Mouse (Mus musculus) CH12.LX (cell line): Measurements from ENCODE around the gene Atad1. TPM values are rescaled to one million over a fixed set of nuclear protein-coding genes. Genes with fewer than 3 reads are reported as not detected.
A peak's percentile ranks its signal among the peaks of the same experiment; 100 is the strongest.

Source experiments
- DNase-seq: peaks from one replicate; pipeline ENCODE4 v3.0.0-alpha.2; 2013; ENCODE audit errors: extremely low read depth
- H3K27ac ChIP-seq: 2 replicates; pipeline ENCODE4 v1.5.1; 2012; ENCODE audit warnings: low read depth, mild to moderate bottlenecking, control low read depth, moderate library complexity; ENCODE audit not compliant: insufficient read depth
- H3K27me3 ChIP-seq: replicated peaks from 2 replicates; pipeline ENCODE3; 2012; ENCODE audit warnings: inconsistent platforms
- H3K36me3 ChIP-seq, 2 experiments: replicated peaks in 1 of 2; 2 replicates each; pipeline versions ENCODE3 to v1.6.1; 2012; ENCODE audit warnings: inconsistent platforms in 1 of 2, low read length in 1 of 2, mild to moderate bottlenecking in 1 of 2, mixed read lengths in 1 of 2, moderate library complexity in 1 of 2; ENCODE audit not compliant: control insufficient read depth in 1 of 2, insufficient read depth in 1 of 2
- H3K4me1 ChIP-seq, 2 experiments: 2 replicates each; pipeline ENCODE4 v1.6.1; 2012; ENCODE audit warnings: inconsistent platforms in 1 of 2, moderate library complexity in 1 of 2; ENCODE audit not compliant: insufficient read depth in 2 of 2, control insufficient read depth in 1 of 2
- H3K4me2 ChIP-seq: 2 replicates; pipeline ENCODE4 v1.6.1; 2012; ENCODE audit warnings: low read depth, mild to moderate bottlenecking, control low read depth; ENCODE audit not compliant: poor library complexity, insufficient read depth, severe bottlenecking
- H3K4me3 ChIP-seq, 3 experiments: fragments of 150-350 bp in 1 of 3; sonication (generic) in 1 of 3; replicated peaks in 1 of 3; 2 replicates each; pipeline versions ENCODE3 to v1.5.1; 2011 to 2012; ENCODE audit warnings: low read depth in 2 of 3, low read length in 2 of 3, mild to moderate bottlenecking in 2 of 3, moderate library complexity in 2 of 3, control low read depth in 1 of 3, improper control_type of control experiment in 1 of 3, inconsistent platforms in 1 of 3, mixed read lengths in 1 of 3; ENCODE audit not compliant: poor library complexity in 1 of 3
- H3K79me2 ChIP-seq: replicated peaks from 2 replicates; pipeline ENCODE4 v1.6.1; 2012; ENCODE audit warnings: mild to moderate bottlenecking, moderate library complexity; ENCODE audit not compliant: control insufficient read depth, poor library complexity, insufficient read depth, severe bottlenecking; ENCODE audit errors: extremely low read depth
- H3K9ac ChIP-seq: 2 replicates; pipeline ENCODE4 v1.6.1; 2012; ENCODE audit warnings: low read depth, mild to moderate bottlenecking, control low read depth, moderate library complexity; ENCODE audit not compliant: insufficient read depth
- H3K9me3 ChIP-seq: replicated peaks from 2 replicates; pipeline ENCODE3; 2012; ENCODE audit warnings: low read length, inconsistent platforms, mixed read lengths
- BHLHE40 ChIP-seq: IDR thresholded peaks from 2 replicates; pipeline ENCODE4 v1.6.1; 2011; ENCODE audit warnings: mild to moderate bottlenecking, low read depth, low read length, improper control_type of control experiment
- CHD1 ChIP-seq: IDR thresholded peaks from 2 replicates; pipeline ENCODE4 v1.6.1; 2012; ENCODE audit warnings: low read depth, low read length, improper control_type of control experiment, inconsistent platforms
- CHD2 ChIP-seq: IDR thresholded peaks from 2 replicates; pipeline ENCODE4 v1.6.1; 2011; ENCODE audit warnings: low read length, improper control_type of control experiment
- CTCF ChIP-seq, 2 experiments: IDR thresholded peaks in 1 of 2; conservative IDR thresholded peaks in 1 of 2; 2 replicates each; pipeline ENCODE4 v1.5.1; 2011 to 2012; ENCODE audit warnings: low read depth in 2 of 2, low read length in 2 of 2, improper control_type of control experiment in 1 of 2, inconsistent platforms in 1 of 2, mild to moderate bottlenecking in 1 of 2, moderate library complexity in 1 of 2
- EP300 ChIP-seq: IDR thresholded peaks from 2 replicates; pipeline ENCODE4 v1.6.1; 2011; ENCODE audit warnings: low read length, improper control_type of control experiment
- ETS1 ChIP-seq: conservative IDR thresholded peaks from 2 replicates; pipeline ENCODE4 v1.6.1; 2012; ENCODE audit warnings: low read depth, mild to moderate bottlenecking, inconsistent platforms, low read length, improper control_type of control experiment, moderate library complexity
- IRF4 ChIP-seq: IDR thresholded peaks from 2 replicates; pipeline ENCODE4 v1.6.1; 2014; ENCODE audit warnings: low read depth, mild to moderate bottlenecking, inconsistent platforms, low read length, improper control_type of control experiment
- JUND ChIP-seq: conservative IDR thresholded peaks from 2 replicates; pipeline ENCODE4 v1.6.1; 2011; ENCODE audit warnings: low read depth, low read length, improper control_type of control experiment
- MAFK ChIP-seq: IDR thresholded peaks from 2 replicates; pipeline ENCODE4 v1.6.1; 2011; ENCODE audit warnings: low read length, improper control_type of control experiment; ENCODE audit not compliant: insufficient replicate concordance
- MAX ChIP-seq: IDR thresholded peaks from 2 replicates; pipeline ENCODE4 v1.6.1; 2011; ENCODE audit warnings: low read length, improper control_type of control experiment
- MAZ ChIP-seq: IDR thresholded peaks from 2 replicates; pipeline ENCODE4 v1.6.1; 2012; ENCODE audit warnings: low read depth, mild to moderate bottlenecking, inconsistent platforms, low read length, improper control_type of control experiment, moderate library complexity
- MEF2A ChIP-seq: IDR thresholded peaks from 2 replicates; pipeline ENCODE4 v1.6.1; 2014; ENCODE audit warnings: low read depth, mild to moderate bottlenecking, inconsistent platforms, low read length, improper control_type of control experiment, borderline replicate concordance
- MXI1 ChIP-seq: IDR thresholded peaks from 2 replicates; pipeline ENCODE4 v1.6.1; 2011; ENCODE audit warnings: mild to moderate bottlenecking, low read depth, low read length, improper control_type of control experiment
- MYC ChIP-seq: IDR thresholded peaks from 2 replicates; pipeline ENCODE4 v1.6.1; 2011; ENCODE audit warnings: low read depth, mild to moderate bottlenecking, improper control_type of control experiment, low read length
- POLR2A ChIP-seq: IDR thresholded peaks from 2 replicates; pipeline ENCODE4 v1.6.1; 2011; ENCODE audit warnings: low read depth, mild to moderate bottlenecking, improper control_type of control experiment, low read length
- POLR2AphosphoS2 ChIP-seq: IDR thresholded peaks from 2 replicates; pipeline ENCODE4 v1.6.1; 2011; ENCODE audit warnings: low read depth, low read length, improper control_type of control experiment
- RCOR1 ChIP-seq: conservative IDR thresholded peaks from 2 replicates; pipeline ENCODE4 v1.6.1; 2012; ENCODE audit warnings: low read depth, mild to moderate bottlenecking, inconsistent platforms, low read length, improper control_type of control experiment
- SIN3A ChIP-seq: IDR thresholded peaks from 2 replicates; pipeline ENCODE4 v1.6.1; 2012; ENCODE audit warnings: low read length, improper control_type of control experiment, inconsistent platforms
- TBP ChIP-seq: conservative IDR thresholded peaks from 2 replicates; pipeline ENCODE4 v1.6.1; 2011; ENCODE audit warnings: low read depth, low read length, improper control_type of control experiment
- TCF12 ChIP-seq: IDR thresholded peaks from 2 replicates; pipeline ENCODE4 v1.6.1; 2014; ENCODE audit warnings: low read depth, mild to moderate bottlenecking, inconsistent platforms, low read length, improper control_type of control experiment
- UBTF ChIP-seq: IDR thresholded peaks from 2 replicates; pipeline ENCODE4 v1.6.1; 2012; ENCODE audit warnings: low read depth, mild to moderate bottlenecking, inconsistent platforms, low read length, improper control_type of control experiment, moderate library complexity
- USF1 ChIP-seq: IDR thresholded peaks from 2 replicates; pipeline ENCODE4 v1.6.1; 2014; ENCODE audit warnings: low read depth, mild to moderate bottlenecking, inconsistent platforms, low read length, improper control_type of control experiment
- ZKSCAN1 ChIP-seq: IDR thresholded peaks from 2 replicates; pipeline ENCODE4 v1.6.1; 2012; ENCODE audit warnings: low read depth, inconsistent platforms, low read length, improper control_type of control experiment, borderline replicate concordance
- ZMIZ1 ChIP-seq: IDR thresholded peaks from 2 replicates; pipeline ENCODE4 v1.6.1; 2012; ENCODE audit warnings: low read depth, mild to moderate bottlenecking, inconsistent platforms, low read length, improper control_type of control experiment
- ZNF384 ChIP-seq: IDR thresholded peaks from 2 replicates; pipeline ENCODE4 v1.6.1; 2012; ENCODE audit warnings: low read depth, low read length, improper control_type of control experiment, inconsistent platforms
- dilution Hi-C: fragments of 300-500 bp; cut with MboI; formaldehyde crosslinking; loops from 2 replicates; pipeline ENCODE4 v1.14.3; 2020; ENCODE audit warnings: low sequenced_read_pairs; ENCODE audit not compliant: extremely low pct_unique_long_range_greater_than_20kb, extremely low pct_ligation_motif_present
- in situ Hi-C: fragments of 300-500 bp; cut with MboI; formaldehyde crosslinking; loops from 3 replicates; pipeline ENCODE4 v1.14.3; 2019; ENCODE audit warnings: low sequenced_read_pairs, low pct_ligation_motif_present, low pct_unique_long_range_greater_than_20kb, mixed read lengths
- polyA plus RNA-seq: library from polyadenylated mRNA; unstranded; fragments of >175 nt; gene quantifications from 2 replicates; pipeline ENCODE4 v1.2.1, GENCODE M21; 2012; ENCODE audit warnings: low read depth; ENCODE audit not compliant: insufficient read length
- total RNA-seq, 2 experiments: library from RNA; depleted of rRNA; stranded (reverse); fragments of 300-350 nt in 1 of 2; fragments of >200 nt in 1 of 2; gene quantifications; 2 replicates each; pipeline ENCODE4 v1.2.3; 2012 to 2014

Atad1 gene
- total and polyA plus RNA-seq, 3 experiments = 78.5 to 268 (median 103) TPM

DNA sequence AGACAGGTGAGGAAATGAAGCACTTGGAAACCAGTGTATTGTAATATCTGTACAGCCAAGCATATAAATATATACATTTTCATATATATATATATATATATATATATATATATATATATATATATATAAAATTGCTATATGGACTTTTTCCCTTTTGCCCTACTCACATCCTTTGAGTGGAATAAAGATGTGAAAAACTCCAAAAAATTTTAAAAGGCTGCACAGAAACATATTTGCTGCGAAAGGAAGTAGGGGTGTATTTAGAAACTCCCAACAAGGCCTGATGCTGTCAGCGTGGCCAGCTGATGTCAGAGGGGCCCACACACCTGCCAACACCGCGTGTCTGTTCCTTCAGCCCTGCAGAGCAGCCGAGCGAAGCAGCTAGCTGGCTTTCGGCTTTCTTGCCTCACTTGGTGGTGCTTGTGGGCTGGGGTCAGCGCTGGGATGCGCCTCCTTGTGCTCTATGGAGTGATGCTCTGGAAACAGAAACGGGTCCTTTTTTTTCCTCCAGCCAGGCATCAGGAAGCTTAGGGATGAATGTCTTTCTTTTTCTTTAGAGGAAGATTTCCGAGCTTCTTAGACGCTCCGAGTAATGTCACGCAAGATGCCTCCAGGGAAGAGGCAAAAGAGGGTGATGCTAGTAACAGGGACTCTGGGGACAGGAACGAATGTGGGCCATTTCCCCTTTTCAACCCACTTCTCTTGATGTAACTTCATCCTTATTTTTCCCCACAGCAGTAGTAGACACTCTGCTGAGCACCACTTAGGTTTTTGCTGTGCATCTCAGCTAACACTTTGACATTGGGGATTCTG lies 14.8 kb upstream of the Atad1 start:
- Histone ChIP-seq H3K79me2 (peaks cover 18% of the 10 kb centered on the region), H3K4me3 (peak overlapping the region; percentile 62 to 75 (median 66)), H3K4me1 (peaks cover 0 to 17% of the 10 kb centered on the region in 2 experiments; a peak in 2 of 4 replicates), H3K9me3 (no peaks in the 10 kb centered on the region), H3K27ac (peak overlapping the region; percentile 87), H3K4me2 (peak overlapping the region; percentile 95), H3K27me3 (no peaks in the 10 kb centered on the region), H3K36me3 (no peaks in the 10 kb centered on the region), H3K9ac (peak overlapping the region; percentile 84)
- DNase-seq = peak; percentile 92
- TF ChIP-seq CHD2 = peak; percentile 62; the same call in 1 of the 2 replicates
- peak; percentile 97 for TF ChIP-seq MXI1
- TF ChIP-seq MYC = peak; percentile 94
- TF ChIP-seq JUND = no peak
- TF ChIP-seq POLR2A = peak; percentile 62
- no peak for TF ChIP-seq ZKSCAN1
- TF ChIP-seq SIN3A = peak; percentile 94
- TF ChIP-seq CTCF (conservative IDR thresholded peaks at IDR 0.05 in 1 of 2, IDR thresholded peaks at IDR 0.05 in 1 of 2; ENCODE audit: low read depth in 2 of 2, low read length in 2 of 2) = no peak
- peak; percentile 63 for TF ChIP-seq ZMIZ1
- no peak for TF ChIP-seq ZNF384
- TF ChIP-seq MEF2A = peak; percentile 74; the same call in 1 of the 2 replicates
- TF ChIP-seq MAZ = peak; percentile 67; the same call in 1 of the 2 replicates
- peak; percentile 82; the same call in 1 of the 2 replicates for TF ChIP-seq CHD1
- TF ChIP-seq UBTF = no peak
- TF ChIP-seq TBP = 0 out of 2 replicates have a peak, but pooled peaks have one; percentile 45
- TF ChIP-seq MAX = peak; percentile 93
- TF ChIP-seq TCF12 = peak; percentile 90
- 0 out of 2 replicates have a peak, but pooled peaks have one; percentile 10 for TF ChIP-seq MAFK
- TF ChIP-seq USF1 = no peak
- peak; percentile 92 for TF ChIP-seq ETS1
- TF ChIP-seq BHLHE40 = peak; percentile 90
- TF ChIP-seq POLR2AphosphoS2 = 0 out of 2 replicates have a peak, but pooled peaks have one; percentile 41
- peak; percentile 34; the same call in 1 of the 2 replicates for TF ChIP-seq IRF4
- peak; percentile 74 for TF ChIP-seq EP300
- TF ChIP-seq RCOR1 = 0 out of 2 replicates have a peak, but pooled peaks have one; percentile 52
- in situ Hi-C loops (loop anchor here (25.0 kb wide), 1 partner anchor 358 kb away; no protein-coding TSS in a partner anchor), dilution Hi-C loops (no loop called here)
